Mouse (Mus musculus): ENCODE results near the gene Ifih1.

Ifih1 gene

GRCm38 (mm10) chr2:62646014-62646645 is at the start of gene Ifih1:
Ifih1 (minus strand) TSS chr2:62646255.
- peak; percentile 69 to 82 for DNase-seq

- no peak for DNase-seq
Measured at GRCm38 (mm10) chr2:62685934-62686333, 39.9 kb upstream of the Ifih1 start.

- DNase-seq: no peak
Measured at GRCm38 (mm10) chr2:62684989-62685595, 39.0 kb upstream of the Ifih1 start.

- DNase-seq: no peak
Measured at GRCm38 (mm10) chr2:62681667-62682066, 35.6 kb upstream of the Ifih1 start.

- DNase-seq: no peak
Measured at GRCm38 (mm10) chr2:62672788-62673187, 26.7 kb upstream of the Ifih1 start.

GRCm38 (mm10) chr2:62670767-62671166 is 24.7 kb upstream of the Ifih1 start:
- peak in 1 of 2 experiments; percentile 24 for DNase-seq

- no peak for DNase-seq
Measured at GRCm38 (mm10) chr2:62670301-62670700, 24.2 kb upstream of the Ifih1 start.

GRCm38 (mm10) chr2:62669848-62670247 is 23.8 kb upstream of the Ifih1 start:
- no peak for DNase-seq

- DNase-seq: peak; percentile 27 to 58
Measured at GRCm38 (mm10) chr2:62665536-62665935, 19.5 kb upstream of the Ifih1 start.

GRCm38 (mm10) chr2:62664839-62665238 is 18.8 kb upstream of the Ifih1 start:
- no peak for DNase-seq

- peak; percentile 91 to 96 for DNase-seq
Measured at GRCm38 (mm10) chr2:62664135-62664670, 18.1 kb upstream of the Ifih1 start, which contains the start of gene Gca. Gca (plus strand) TSS chr2:62664285.

- DNase-seq: no peak
Measured at GRCm38 (mm10) chr2:62662560-62662959, 16.5 kb upstream of the Ifih1 start.

GRCm38 (mm10) chr2:62660565-62660964 is 14.5 kb upstream of the Ifih1 start:
- DNase-seq: no peak

- no peak for DNase-seq
Measured at GRCm38 (mm10) chr2:62656072-62656471, 10.0 kb upstream of the Ifih1 start.

- peak; percentile 63 to 84 for DNase-seq
Measured at GRCm38 (mm10) chr2:62654519-62655338, 8.7 kb upstream of the Ifih1 start.

GRCm38 (mm10) chr2:62652466-62652865 is 6.4 kb upstream of the Ifih1 start:
- no peak for DNase-seq

GRCm38 (mm10) chr2:62651890-62652289 is 5.8 kb upstream of the Ifih1 start:
- DNase-seq: no peak

GRCm38 (mm10) chr2:62646671-62647289 is 725 bp upstream of the Ifih1 start:
- DNase-seq: no peak

GRCm38 (mm10) chr2:62645475-62645874 is 580 bp downstream of the Ifih1 start:
- DNase-seq: peak; percentile 14 to 43

GRCm38 (mm10) chr2:62644891-62645290 is 1.2 kb downstream of the Ifih1 start:
- DNase-seq: no peak

GRCm38 (mm10) chr2:62643405-62644305 is 2.4 kb downstream of the Ifih1 start:
- DNase-seq: peak; percentile 45 to 51

GRCm38 (mm10) chr2:62639869-62640268 is 6.2 kb downstream of the Ifih1 start:
- no peak for DNase-seq
